Mouse (Mus musculus): ENCODE data around the gene Olfr996. TPM values are rescaled to one million over a fixed set of nuclear protein-coding genes. Genes with fewer than 3 reads are reported as not detected.
"Not testable (repeated sequence)": the region's sequence is repeated elsewhere in the genome, so short reads cannot be mapped to it uniquely, and the experiment has no call there.

Gene Olfr996
- not detected in 2 replicates for polyA plus RNA-seq (2012; rRNA removed)

GRCm38 (mm10) chr2:85578915-85579314 is at the start of gene Olfr996:
Gene Olfr996, plus strand, starts transcription at chr2:85579215.
- H3K27ac ChIP-seq (ENCODE audit: insufficient read depth, low read length), result no peak within 1 kb of the TSS
- H3K4me1 ChIP-seq (ENCODE audit: control insufficient read depth, insufficient read depth, insufficient read length), result no peaks in the 10 kb centered on the region
- no peak for DNase-seq (ENCODE audit: low read depth in 1 of 2, low spot score in 2 of 2)
- H3K4me3 ChIP-seq (ENCODE audit: extremely low read depth, insufficient read depth, insufficient read length), result no peak within 1 kb of the TSS
- no peaks in the 10 kb centered on the region for H3K36me3 ChIP-seq (ENCODE audit: control insufficient read depth, insufficient read depth, low read length)
- no peaks in the 10 kb centered on the region for H3K27me3 ChIP-seq (ENCODE audit: control insufficient read depth, insufficient read depth, low read length)
- TF ChIP-seq POLR2A (IDR thresholded peaks at IDR 0.05; ENCODE audit: low read depth, low read length) (no peak), CTCF (IDR thresholded peaks at IDR 0.05; ENCODE audit: extremely low read depth, insufficient read depth, insufficient read length, insufficient replicate concordance) (no peak)

DNA sequence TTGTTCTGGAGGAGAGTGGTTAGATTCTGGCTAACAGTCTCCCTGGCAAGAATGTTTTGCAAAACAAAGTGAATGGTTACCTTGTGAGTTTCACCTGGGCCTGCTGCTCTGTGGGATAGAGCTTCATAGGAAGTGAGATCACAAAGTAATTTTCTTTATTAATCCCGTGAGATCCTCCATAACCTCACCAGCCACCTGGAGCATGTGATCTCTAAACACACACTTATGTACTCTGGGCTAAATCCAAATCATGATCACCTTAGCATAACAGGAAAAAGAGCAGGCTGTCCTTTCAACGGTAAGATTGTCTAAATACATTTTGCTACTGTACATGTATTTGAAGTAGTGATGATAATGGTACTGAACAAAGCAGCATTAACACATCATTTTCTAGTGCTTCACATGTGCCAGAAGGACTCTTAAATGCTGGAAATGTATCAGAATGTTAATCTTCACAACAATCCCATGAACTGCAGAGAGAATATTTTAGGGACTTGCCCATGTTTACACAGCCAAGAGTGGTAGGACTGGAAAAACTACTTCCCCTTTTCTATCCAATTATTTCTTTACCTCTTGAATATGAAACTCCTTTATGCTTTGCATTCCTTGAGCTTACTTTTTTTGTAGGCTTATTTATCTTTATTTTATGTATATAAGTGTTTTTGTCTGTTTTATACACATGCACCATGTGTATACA is 46.8 kb upstream of the Olfr996 start:
- no peak for DNase-seq (ENCODE audit: low read depth in 1 of 2, low spot score in 2 of 2)
- H3K36me3 ChIP-seq (ENCODE audit: control insufficient read depth, insufficient read depth, low read length), result no peaks in the 10 kb centered on the region
- no peak overlapping the region for H3K4me3 ChIP-seq (ENCODE audit: extremely low read depth, insufficient read depth, insufficient read length)
- WGBS, result 80% methylated on average over 2 of the region's 2 CpGs
- no peak for TF ChIP-seq CTCF (IDR thresholded peaks at IDR 0.05; ENCODE audit: extremely low read depth, insufficient read depth, insufficient read length, insufficient replicate concordance)
- TF ChIP-seq POLR2A (IDR thresholded peaks at IDR 0.05; ENCODE audit: low read depth, low read length), result no peak
- no peak overlapping the region for H3K27ac ChIP-seq (ENCODE audit: insufficient read depth, low read length)
- H3K4me1 ChIP-seq (ENCODE audit: control insufficient read depth, insufficient read depth, insufficient read length), result no peaks in the 10 kb centered on the region
- H3K27me3 ChIP-seq (ENCODE audit: control insufficient read depth, insufficient read depth, low read length), result no peaks in the 10 kb centered on the region

DNA sequence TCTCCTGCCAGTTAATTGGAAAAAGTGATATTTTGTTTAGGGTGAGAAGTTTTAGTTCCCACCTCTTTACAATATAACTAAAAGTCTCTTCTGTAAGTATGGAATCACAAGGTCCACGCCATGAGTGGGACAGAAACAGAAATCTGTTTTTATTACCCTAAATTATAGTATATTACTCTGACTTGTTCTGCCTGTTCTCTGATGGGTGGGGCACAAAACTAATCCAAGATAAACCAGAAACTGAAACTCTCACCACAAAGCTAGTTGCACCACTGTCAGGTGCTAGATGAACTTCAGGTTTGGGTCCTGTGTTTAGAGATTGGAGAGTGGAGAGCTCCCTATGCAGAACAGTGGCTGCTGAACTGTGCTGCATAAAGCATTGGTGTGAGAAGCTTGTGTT is 45.1 kb upstream of the Olfr996 start:
- TF ChIP-seq POLR2A (IDR thresholded peaks at IDR 0.05; ENCODE audit: low read depth, low read length) (no peak), CTCF (IDR thresholded peaks at IDR 0.05; ENCODE audit: extremely low read depth, insufficient read depth, insufficient read length, insufficient replicate concordance) (no peak)
- no peaks in the 10 kb centered on the region for H3K36me3 ChIP-seq (ENCODE audit: control insufficient read depth, insufficient read depth, low read length)
- 94% methylated on average over 1 of the region's 1 CpGs for WGBS

DNA sequence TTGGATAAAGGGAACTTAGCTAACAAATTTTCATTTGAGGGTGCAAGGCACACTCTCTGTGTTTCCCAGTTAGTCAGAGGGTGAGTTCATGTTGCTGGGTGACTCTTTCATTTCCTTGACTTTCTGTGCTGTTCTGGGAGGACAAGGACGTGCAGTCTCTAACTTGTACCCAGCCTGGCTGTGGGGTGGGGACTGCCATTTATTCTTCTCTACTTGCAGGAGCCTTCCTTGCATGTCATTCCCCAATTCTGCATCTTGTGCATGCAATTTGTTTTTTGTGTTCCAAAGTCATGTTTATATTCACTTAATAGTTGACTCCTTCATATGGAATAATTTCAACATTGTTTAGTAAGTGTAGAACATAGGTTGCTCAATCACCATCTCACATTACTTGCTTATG is 24.2 kb upstream of the Olfr996 start:
- Histone ChIP-seq H3K27me3 (ENCODE audit: control insufficient read depth, insufficient read depth, low read length) (no peaks in the 10 kb centered on the region), H3K4me1 (ENCODE audit: control insufficient read depth, insufficient read depth, insufficient read length) (no peaks in the 10 kb centered on the region), H3K27ac (ENCODE audit: insufficient read depth, low read length) (no peak overlapping the region), H3K36me3 (ENCODE audit: control insufficient read depth, insufficient read depth, low read length) (no peaks in the 10 kb centered on the region), H3K4me3 (ENCODE audit: extremely low read depth, insufficient read depth, insufficient read length) (no peak overlapping the region)
- 59% methylated on average over 1 of the region's 1 CpGs for WGBS
- no peak for DNase-seq (ENCODE audit: low read depth in 1 of 2, low spot score in 2 of 2)
- no peak for TF ChIP-seq POLR2A (IDR thresholded peaks at IDR 0.05; ENCODE audit: low read depth, low read length)
- no peak for TF ChIP-seq CTCF (IDR thresholded peaks at IDR 0.05; ENCODE audit: extremely low read depth, insufficient read depth, insufficient read length, insufficient replicate concordance)

More for the DNA sequence above, 45.1 kb upstream of the Olfr996 start:
- Histone ChIP-seq H3K27me3 (ENCODE audit: control insufficient read depth, insufficient read depth, low read length) (no peaks in the 10 kb centered on the region), H3K27ac (ENCODE audit: insufficient read depth, low read length) (no peak overlapping the region), H3K4me1 (ENCODE audit: control insufficient read depth, insufficient read depth, insufficient read length) (no peaks in the 10 kb centered on the region), H3K4me3 (ENCODE audit: extremely low read depth, insufficient read depth, insufficient read length) (no peak overlapping the region)
- DNase-seq (ENCODE audit: low read depth in 1 of 2, low spot score in 2 of 2), result no peak

- no peak for TF ChIP-seq POLR2A (IDR thresholded peaks at IDR 0.05; ENCODE audit: low read depth, low read length)
- no peak for TF ChIP-seq CTCF (IDR thresholded peaks at IDR 0.05; ENCODE audit: extremely low read depth, insufficient read depth, insufficient read length, insufficient replicate concordance)
- Histone ChIP-seq H3K4me3 (ENCODE audit: extremely low read depth, insufficient read depth, insufficient read length) (no peak overlapping the region), H3K36me3 (ENCODE audit: control insufficient read depth, insufficient read depth, low read length) (no peaks in the 10 kb centered on the region), H3K27ac (ENCODE audit: insufficient read depth, low read length) (no peak overlapping the region), H3K27me3 (ENCODE audit: control insufficient read depth, insufficient read depth, low read length) (no peaks in the 10 kb centered on the region), H3K4me1 (ENCODE audit: control insufficient read depth, insufficient read depth, insufficient read length) (no peaks in the 10 kb centered on the region)
- DNase-seq (ENCODE audit: low read depth in 1 of 2, low spot score in 2 of 2), result no peak
- 12% methylated on average over 4 of the region's 4 CpGs for WGBS
Observed at GRCm38 (mm10) chr2:85560226-85560625, 18.8 kb upstream of the Olfr996 start.

GRCm38 (mm10) chr2:85561187-85561586 is 17.8 kb upstream of the Olfr996 start:
- WGBS, result 36% methylated on average over 4 of the region's 4 CpGs
- Histone ChIP-seq H3K36me3 (ENCODE audit: control insufficient read depth, insufficient read depth, low read length) (no peaks in the 10 kb centered on the region), H3K4me1 (ENCODE audit: control insufficient read depth, insufficient read depth, insufficient read length) (no peaks in the 10 kb centered on the region), H3K27me3 (ENCODE audit: control insufficient read depth, insufficient read depth, low read length) (no peaks in the 10 kb centered on the region), H3K4me3 (ENCODE audit: extremely low read depth, insufficient read depth, insufficient read length) (no peak overlapping the region), H3K27ac (ENCODE audit: insufficient read depth, low read length) (no peak overlapping the region)
- no peak for DNase-seq (ENCODE audit: low read depth in 1 of 2, low spot score in 2 of 2)
- no peak for TF ChIP-seq POLR2A (IDR thresholded peaks at IDR 0.05; ENCODE audit: low read depth, low read length)
- TF ChIP-seq CTCF (IDR thresholded peaks at IDR 0.05; ENCODE audit: extremely low read depth, insufficient read depth, insufficient read length, insufficient replicate concordance), result peak; percentile 25; the same call in 1 of the 2 replicates

DNA sequence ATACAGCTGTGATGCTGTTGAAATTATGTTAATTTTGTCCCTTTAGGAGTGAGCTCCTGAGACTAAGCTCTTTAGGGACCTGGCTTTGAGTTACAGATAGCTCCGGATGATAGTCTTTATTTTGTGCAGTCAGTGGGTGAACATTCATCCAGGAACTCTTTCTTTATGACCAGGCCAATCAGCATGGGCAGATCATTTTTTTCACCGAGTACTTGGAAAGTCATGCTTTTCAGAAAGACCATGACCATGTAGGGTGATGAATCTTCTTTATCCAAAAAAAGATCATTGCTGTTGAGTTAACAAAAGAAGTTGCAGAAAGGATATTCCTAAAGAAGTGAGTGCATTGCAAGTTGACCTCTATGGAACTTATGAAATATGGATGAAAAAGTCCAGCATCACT is 9.6 kb downstream of the Olfr996 start, which contains the start of gene Olfr998:
TSS of gene Olfr998 (plus strand) at position 301 of the 400 bp plus-strand sequence.
- not testable (repeated sequence) for DNase-seq (ENCODE audit: low read depth in 1 of 2, low spot score in 2 of 2); H3K27ac ChIP-seq (ENCODE audit: insufficient read depth, low read length); H3K4me3 ChIP-seq (ENCODE audit: extremely low read depth, insufficient read depth, insufficient read length); H3K4me1 ChIP-seq (ENCODE audit: control insufficient read depth, insufficient read depth, insufficient read length); H3K27me3 ChIP-seq (ENCODE audit: control insufficient read depth, insufficient read depth, low read length); H3K36me3 ChIP-seq (ENCODE audit: control insufficient read depth, insufficient read depth, low read length)
- WGBS, result 81% methylated on average over 2 of the region's 2 CpGs
